Mouse (Mus musculus): ENCODE data around the gene Aldh3a2. TPM values are rescaled to one million over a fixed set of nuclear protein-coding genes. Genes with fewer than 3 reads are reported as not detected.

Aldh3a2 gene
- polyA plus RNA-seq, 1 experiment from 2014 or later: 46.2 TPM

DNA sequence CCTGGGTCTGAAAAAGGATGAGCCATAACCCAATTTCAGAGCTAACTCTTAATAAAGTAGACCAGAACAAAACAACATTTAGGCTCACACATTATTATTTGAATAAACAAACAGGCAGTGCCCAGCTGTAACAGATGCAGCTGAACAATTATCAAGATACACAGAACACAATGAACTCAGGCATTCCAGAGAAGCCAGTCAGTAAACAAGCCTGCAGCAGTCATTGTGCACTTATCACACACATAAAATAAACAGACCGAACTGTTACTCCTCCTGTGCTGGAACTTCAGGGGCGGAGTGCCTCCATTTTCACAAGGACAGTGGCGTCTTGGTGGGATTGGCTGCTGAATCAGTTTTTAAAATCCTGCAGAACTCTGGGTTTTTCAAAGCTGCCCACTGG lies 27.2 kb upstream of the Aldh3a2 start:
- no peak overlapping the region for H3K27ac ChIP-seq
- TF ChIP-seq CTCF (IDR thresholded peaks at IDR 0.05; ENCODE audit: low read depth): no peak
- H3K4me2 ChIP-seq (ENCODE audit: low read length): no peak overlapping the region
- H3K4me3 ChIP-seq (replicated peaks; ENCODE audit: low read depth, low read length): no peak overlapping the region
- no peaks in the 10 kb centered on the region for H3K36me3 ChIP-seq (ENCODE audit: insufficient read depth, low read length)
- H3K9me3 ChIP-seq (replicated peaks; ENCODE audit: low read length): no peaks in the 10 kb centered on the region
- no peaks in the 10 kb centered on the region for H3K27me3 ChIP-seq (ENCODE audit: insufficient read depth, low read length)
- no peak for ATAC-seq (replicated peaks; ENCODE audit: low FRiP score, low read depth)
- no peak for DNase-seq (ENCODE audit: low spot score)
- 82% methylated on average over 3 of the region's 3 CpGs for WGBS
- H3K4me1 ChIP-seq (replicated peaks; ENCODE audit: insufficient read depth, low read length): no peaks in the 10 kb centered on the region
- no peak overlapping the region for H3K9ac ChIP-seq (ENCODE audit: low read depth, low read length)

GRCm38 (mm10) chr11:61293251-61293650 lies 26.0 kb upstream of the Aldh3a2 start:
- H3K9ac ChIP-seq (ENCODE audit: low read depth, low read length): no peak overlapping the region
- ATAC-seq (replicated peaks; ENCODE audit: low FRiP score, low read depth) (no peak), DNase-seq (ENCODE audit: low spot score) (no peak)
- H3K27me3 ChIP-seq (ENCODE audit: insufficient read depth, low read length): no peaks in the 10 kb centered on the region
- no peak overlapping the region for H3K27ac ChIP-seq
- no peaks in the 10 kb centered on the region for H3K9me3 ChIP-seq (replicated peaks; ENCODE audit: low read length)
- no peak overlapping the region for H3K4me2 ChIP-seq (ENCODE audit: low read length)
- H3K4me1 ChIP-seq (replicated peaks; ENCODE audit: insufficient read depth, low read length): no peaks in the 10 kb centered on the region
- no peaks in the 10 kb centered on the region for H3K36me3 ChIP-seq (ENCODE audit: insufficient read depth, low read length)
- 79% methylated on average over 2 of the region's 2 CpGs for WGBS
- TF ChIP-seq CTCF (IDR thresholded peaks at IDR 0.05; ENCODE audit: low read depth): no peak
- H3K4me3 ChIP-seq (replicated peaks; ENCODE audit: low read depth, low read length): no peak overlapping the region

- WGBS: 65% methylated on average over 6 of the region's 6 CpGs
- Histone ChIP-seq H3K4me1 (replicated peaks; ENCODE audit: insufficient read depth, low read length) (no peaks in the 10 kb centered on the region), H3K27me3 (ENCODE audit: insufficient read depth, low read length) (no peaks in the 10 kb centered on the region), H3K9ac (ENCODE audit: low read depth, low read length) (no peak overlapping the region), H3K36me3 (ENCODE audit: insufficient read depth, low read length) (no peaks in the 10 kb centered on the region), H3K4me3 (replicated peaks; ENCODE audit: low read depth, low read length) (no peak overlapping the region), H3K9me3 (replicated peaks; ENCODE audit: low read length) (no peaks in the 10 kb centered on the region), H3K4me2 (ENCODE audit: low read length) (no peak overlapping the region), H3K27ac (no peak overlapping the region)
- no peak for DNase-seq (ENCODE audit: low spot score)
- TF ChIP-seq CTCF (IDR thresholded peaks at IDR 0.05; ENCODE audit: low read depth): no peak
- no peak for ATAC-seq (replicated peaks; ENCODE audit: low FRiP score, low read depth)
Observed at GRCm38 (mm10) chr11:61284323-61284722, 17.1 kb upstream of the Aldh3a2 start.

GRCm38 (mm10) chr11:61283414-61284049 lies 16.3 kb upstream of the Aldh3a2 start:
- Histone ChIP-seq H3K9ac (ENCODE audit: low read depth, low read length) (no peak overlapping the region), H3K9me3 (replicated peaks; ENCODE audit: low read length) (no peaks in the 10 kb centered on the region), H3K27ac (no peak overlapping the region), H3K4me3 (replicated peaks; ENCODE audit: low read depth, low read length) (no peak overlapping the region), H3K4me1 (replicated peaks; ENCODE audit: insufficient read depth, low read length) (no peaks in the 10 kb centered on the region), H3K36me3 (ENCODE audit: insufficient read depth, low read length) (no peaks in the 10 kb centered on the region), H3K27me3 (ENCODE audit: insufficient read depth, low read length) (no peaks in the 10 kb centered on the region), H3K4me2 (ENCODE audit: low read length) (no peak overlapping the region)
- DNase-seq (ENCODE audit: low spot score) (no peak), ATAC-seq (replicated peaks; ENCODE audit: low FRiP score, low read depth) (no peak)
- WGBS: 82% methylated on average over 10 of the region's 10 CpGs
- TF ChIP-seq CTCF (IDR thresholded peaks at IDR 0.05; ENCODE audit: low read depth): no peak

DNA sequence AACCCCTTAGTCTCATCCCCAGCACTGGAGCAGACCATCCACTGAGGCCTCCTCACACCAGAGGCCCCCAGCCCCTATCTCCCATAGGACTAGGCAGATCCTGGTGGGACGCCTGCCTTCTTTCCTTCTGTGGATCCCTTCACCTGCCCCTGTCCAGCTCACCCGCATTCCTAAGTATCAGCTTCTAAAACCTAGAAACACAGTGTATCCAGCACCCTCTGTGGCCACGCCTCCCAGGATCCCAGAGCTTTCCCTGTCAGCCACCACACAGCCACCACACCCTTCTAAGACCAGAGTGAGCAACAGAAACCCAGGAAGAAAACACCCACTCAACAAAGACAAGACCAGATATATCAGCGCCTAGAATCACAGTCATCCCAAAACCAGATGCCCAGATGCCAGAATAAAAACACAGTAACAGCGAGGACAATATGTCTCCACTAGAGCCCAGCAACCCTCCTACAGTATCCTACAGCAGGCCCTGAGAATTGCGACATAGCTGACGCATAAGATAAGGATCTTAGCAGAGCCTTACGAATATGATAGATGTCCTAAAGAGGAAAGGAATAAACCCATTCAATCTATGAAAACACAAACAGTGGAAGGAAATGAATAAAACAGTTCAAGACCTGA lies 11.3 kb upstream of the Aldh3a2 start:
- H3K4me3 ChIP-seq (replicated peaks; ENCODE audit: low read depth, low read length): no peak overlapping the region
- no peak overlapping the region for H3K4me2 ChIP-seq (ENCODE audit: low read length)
- no peaks in the 10 kb centered on the region for H3K27me3 ChIP-seq (ENCODE audit: insufficient read depth, low read length)
- WGBS: 73% methylated on average over 8 of the region's 8 CpGs
- H3K4me1 ChIP-seq (replicated peaks; ENCODE audit: insufficient read depth, low read length): no peaks in the 10 kb centered on the region
- no peak overlapping the region for H3K9ac ChIP-seq (ENCODE audit: low read depth, low read length)
- no peaks in the 10 kb centered on the region for H3K36me3 ChIP-seq (ENCODE audit: insufficient read depth, low read length)
- no peaks in the 10 kb centered on the region for H3K9me3 ChIP-seq (replicated peaks; ENCODE audit: low read length)
- DNase-seq (ENCODE audit: low spot score) (no peak), ATAC-seq (replicated peaks; ENCODE audit: low FRiP score, low read depth) (no peak)
- no peak overlapping the region for H3K27ac ChIP-seq
- no peak for TF ChIP-seq CTCF (IDR thresholded peaks at IDR 0.05; ENCODE audit: low read depth)

DNA sequence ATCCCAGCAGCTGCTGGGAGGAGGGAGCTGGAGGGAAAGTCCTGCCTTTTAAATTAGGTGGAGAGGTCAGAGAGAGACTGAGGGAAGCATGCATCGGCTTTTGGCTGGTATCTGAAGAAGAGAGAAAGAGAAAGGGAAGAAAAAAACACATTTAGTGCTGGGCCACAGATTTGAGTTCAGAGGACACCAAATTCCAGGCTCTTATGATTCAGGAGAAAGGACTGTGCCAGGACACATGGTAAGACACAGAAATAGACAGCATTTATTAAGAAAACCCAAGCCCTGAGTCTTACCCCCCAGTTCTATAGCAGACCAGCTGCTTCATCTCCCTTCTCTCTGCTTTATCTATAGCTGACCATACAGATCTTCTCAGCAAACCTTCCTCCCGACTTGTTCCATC lies 10.7 kb upstream of the Aldh3a2 start:
- no peak overlapping the region for H3K27ac ChIP-seq
- H3K4me1 ChIP-seq (replicated peaks; ENCODE audit: insufficient read depth, low read length): no peaks in the 10 kb centered on the region
- DNase-seq (ENCODE audit: low spot score) (no peak), ATAC-seq (replicated peaks; ENCODE audit: low FRiP score, low read depth) (no peak)
- no peak overlapping the region for H3K4me2 ChIP-seq (ENCODE audit: low read length)
- H3K27me3 ChIP-seq (ENCODE audit: insufficient read depth, low read length): no peaks in the 10 kb centered on the region
- no peaks in the 10 kb centered on the region for H3K9me3 ChIP-seq (replicated peaks; ENCODE audit: low read length)
- no peaks in the 10 kb centered on the region for H3K36me3 ChIP-seq (ENCODE audit: insufficient read depth, low read length)
- H3K9ac ChIP-seq (ENCODE audit: low read depth, low read length): no peak overlapping the region
- no peak for TF ChIP-seq CTCF (IDR thresholded peaks at IDR 0.05; ENCODE audit: low read depth)
- H3K4me3 ChIP-seq (replicated peaks; ENCODE audit: low read depth, low read length): no peak overlapping the region
- WGBS: 71% methylated on average over 2 of the region's 2 CpGs

Measured in kidney, postnatal 0 days (tissue).